Mouse (Mus musculus) CH12.LX (cell line): Measurements from ENCODE around the gene Nsun3. TPM values are rescaled to one million over a fixed set of nuclear protein-coding genes. Genes with fewer than 3 reads are reported as not detected.

Source experiments
- polyA plus RNA-seq: library from polyadenylated mRNA; unstranded; fragments of >175 nt; gene quantifications from 2 replicates; pipeline ENCODE4 v1.2.1, GENCODE M21; 2012; ENCODE audit warnings: low read depth; ENCODE audit not compliant: insufficient read length
- total RNA-seq, 2 experiments: library from RNA; depleted of rRNA; stranded (reverse); fragments of 300-350 nt in 1 of 2; fragments of >200 nt in 1 of 2; gene quantifications; 2 replicates each; pipeline ENCODE4 v1.2.3; 2012 to 2014

The Nsun3 gene
- total and polyA plus RNA-seq, 3 experiments: 8.4 to 15.3 (median 11.6) TPM

Other genes starting within 250 kb of the Nsun3 start
- not detected in 2 replicates for gene Stx19, start 27.9 kb upstream of the Nsun3 start, total RNA-seq (2012; rRNA removed)
- not detected in 2 replicates for gene Stx19, start 27.9 kb upstream of the Nsun3 start, total RNA-seq (2014; rRNA removed)
- gene Stx19, start 27.9 kb upstream of the Nsun3 start, polyA plus RNA-seq: 0.08 and 0.11 TPM in 2 replicates
- gene Arl13b, start 60.2 kb upstream of the Nsun3 start, total RNA-seq (2012; rRNA removed): 7.2 and 10.9 TPM in 2 replicates
- 14.5 and 14.9 TPM in 2 replicates for gene Arl13b, start 60.2 kb upstream of the Nsun3 start, total RNA-seq (2014; rRNA removed)
- 9.3 and 9.8 TPM in 2 replicates for gene Arl13b, start 60.2 kb upstream of the Nsun3 start, polyA plus RNA-seq
- gene Pros1, start 67.5 kb upstream of the Nsun3 start, total RNA-seq (2012; rRNA removed): 8.4 and 9.7 TPM in 2 replicates
- gene Pros1, start 67.5 kb upstream of the Nsun3 start, total RNA-seq (2014; rRNA removed): 1.3 and 2.3 TPM in 2 replicates
- 1.6 and 1.8 TPM in 2 replicates for gene Pros1, start 67.5 kb upstream of the Nsun3 start, polyA plus RNA-seq